In genomic region chr9:88709794-88710193, GRCm38 (mm10) we compare ENCODE assay signal across 9 mouse cellular contexts. TPM values are rescaled to one million over a fixed set of nuclear protein-coding genes. Genes with fewer than 3 reads are reported as not detected.
"Had no signal": no experiment of that assay in that cellular context is flagged by ENCODE, and none has a peak within 500 bp of the region (broad histone marks: within the 10 kb centered on the region; RNA-seq: fewer than 3 reads in every experiment).

No protein-coding gene starts in this region.

RNA-seq across cellular contexts. Expression of gene Bcl2a1d, which starts 21.9 kb away (rescaled TPM):
- total RNA-seq: layer of hippocampus, adult 2 months had no signal
- polyA plus RNA-seq: limb, embryonic 10.5 days; liver, embryonic 12.5 days; liver, embryonic 16.5 days; midbrain, embryonic 12.5 days; midbrain, embryonic 16.5 days; neural tube, embryonic 11.5 days; neural tube, embryonic 15.5 days; stomach, embryonic 16.5 days had no signal
